Mouse (Mus musculus): ENCODE results near the gene Ube2j2. TPM values are rescaled to one million over a fixed set of nuclear protein-coding genes. Genes with fewer than 3 reads are reported as not detected.

Ube2j2 gene
- polyA plus RNA-seq, 1 experiment from 2014 or later: 162 TPM

DNA sequence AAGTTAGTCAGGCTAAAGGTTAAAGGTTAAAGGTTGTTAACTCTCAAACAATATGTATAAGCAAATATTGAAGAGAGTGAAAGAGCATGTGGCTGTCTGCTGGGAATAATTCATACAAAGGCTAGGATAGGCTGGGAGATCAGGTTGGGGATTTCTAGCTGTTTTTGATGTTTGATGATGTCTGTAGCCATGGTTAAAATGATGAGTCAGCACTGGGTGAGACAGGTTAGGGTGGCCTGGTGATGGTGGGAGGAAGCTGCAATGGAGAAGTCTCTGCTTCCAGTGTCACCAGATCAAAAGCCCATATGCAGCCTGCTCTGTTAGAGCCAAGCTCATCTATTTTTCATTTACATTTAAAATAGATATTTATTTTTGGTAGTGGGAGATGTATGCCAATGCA, 3.5 kb downstream of the Ube2j2 start:
- H3K36me3 ChIP-seq (ENCODE audit: control insufficient read depth, insufficient read depth, low read length): peaks cover 8% of the 10 kb centered on the region
- no peak overlapping the region for H3K4me3 ChIP-seq (ENCODE audit: low read depth, low read length)
- no peak overlapping the region for H3K4me2 ChIP-seq (ENCODE audit: low read depth)
- no peak overlapping the region for H3K27ac ChIP-seq (ENCODE audit: low read depth, low read length)
- no peak for ATAC-seq (ENCODE audit: insufficient read depth, low FRiP score, low TSS enrichment)
- DNase-seq (ENCODE audit: low spot score): no peak
- H3K27me3 ChIP-seq (ENCODE audit: control insufficient read depth, insufficient read depth, low read length): no peaks in the 10 kb centered on the region
- H3K4me1 ChIP-seq (ENCODE audit: control insufficient read depth, insufficient read depth, low read length): peaks cover 13% of the 10 kb centered on the region
- no peaks in the 10 kb centered on the region for H3K9me3 ChIP-seq (ENCODE audit: control insufficient read depth, low read length)
- no peak overlapping the region for H3K9ac ChIP-seq (ENCODE audit: low read length)

GRCm38 (mm10) chr4:155955491-155955890, 11.9 kb downstream of the Ube2j2 start:
- Histone ChIP-seq H3K9ac (ENCODE audit: low read length) (no peak overlapping the region), H3K4me1 (ENCODE audit: control insufficient read depth, insufficient read depth, low read length) (no peaks in the 10 kb centered on the region), H3K27me3 (ENCODE audit: control insufficient read depth, insufficient read depth, low read length) (no peaks in the 10 kb centered on the region), H3K9me3 (ENCODE audit: control insufficient read depth, low read length) (no peaks in the 10 kb centered on the region), H3K4me2 (ENCODE audit: low read depth) (no peak overlapping the region), H3K4me3 (ENCODE audit: low read depth, low read length) (no peak overlapping the region), H3K36me3 (ENCODE audit: control insufficient read depth, insufficient read depth, low read length) (peaks cover 8% of the 10 kb centered on the region), H3K27ac (ENCODE audit: low read depth, low read length) (no peak overlapping the region)
- WGBS: 96% methylated on average over 6 of the region's 6 CpGs
- no peak for ATAC-seq (ENCODE audit: insufficient read depth, low FRiP score, low TSS enrichment)
- no peak for DNase-seq (ENCODE audit: low spot score)

GRCm38 (mm10) chr4:155959275-155959674, 15.6 kb downstream of the Ube2j2 start:
- WGBS: 8% methylated on average over 5 of the region's 5 CpGs
- Histone ChIP-seq H3K4me2 (ENCODE audit: low read depth) (no peak overlapping the region), H3K4me1 (ENCODE audit: control insufficient read depth, insufficient read depth, low read length) (peaks cover 7% of the 10 kb centered on the region), H3K27ac (ENCODE audit: low read depth, low read length) (no peak overlapping the region), H3K9ac (ENCODE audit: low read length) (no peak overlapping the region), H3K36me3 (ENCODE audit: control insufficient read depth, insufficient read depth, low read length) (peaks cover 6% of the 10 kb centered on the region), H3K4me3 (ENCODE audit: low read depth, low read length) (no peak overlapping the region), H3K9me3 (ENCODE audit: control insufficient read depth, low read length) (no peaks in the 10 kb centered on the region), H3K27me3 (ENCODE audit: control insufficient read depth, insufficient read depth, low read length) (no peaks in the 10 kb centered on the region)
- peak; percentile 65; the same call in 1 of the 2 replicates for ATAC-seq (ENCODE audit: insufficient read depth, low FRiP score, low TSS enrichment)
- peak; percentile 82 for DNase-seq (ENCODE audit: low spot score)

DNA sequence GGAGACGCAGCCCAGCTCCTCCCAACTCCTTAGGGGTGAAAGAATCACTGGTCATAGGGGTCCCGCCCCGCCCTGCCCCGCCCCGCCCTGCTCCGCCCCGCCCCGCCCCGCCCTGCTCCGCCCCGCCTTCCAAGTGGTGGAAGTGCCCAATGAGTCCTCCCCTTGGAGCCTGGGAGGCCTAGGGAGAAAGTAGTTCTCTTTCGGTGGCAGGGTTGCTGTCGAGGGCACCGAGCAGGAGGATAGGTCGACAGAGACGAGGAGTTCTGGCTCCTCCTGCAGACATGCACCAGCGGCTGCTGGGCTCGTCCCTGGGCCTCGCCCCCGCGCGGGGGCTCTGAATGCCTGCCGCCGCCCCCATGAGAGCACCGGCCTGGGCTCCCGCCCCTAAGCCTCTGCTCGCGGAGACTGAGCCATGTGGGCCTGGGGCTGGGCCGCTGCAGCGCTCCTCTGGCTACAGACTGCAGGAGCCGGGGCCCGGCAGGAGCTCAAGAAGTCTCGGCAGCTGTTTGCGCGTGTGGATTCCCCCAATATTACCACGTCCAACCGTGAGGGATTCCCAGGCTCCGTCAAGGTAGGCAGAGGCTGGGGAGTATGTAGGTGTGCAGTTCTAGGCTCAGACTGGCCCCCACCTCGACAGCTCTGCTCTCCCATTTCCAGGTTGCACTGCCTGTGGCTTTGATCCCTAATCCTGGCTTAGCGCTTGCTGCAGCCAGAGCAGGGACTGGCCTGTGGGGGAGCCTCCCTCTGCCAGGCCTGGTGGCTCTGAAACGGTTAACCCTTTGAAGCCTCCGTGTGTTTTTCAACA, 18.7 kb downstream of the Ube2j2 start, which contains the start of gene C1qtnf12:
C1qtnf12 (plus strand) TSS at position 152 of the 805 bp plus-strand sequence.
- Histone ChIP-seq H3K27me3 (ENCODE audit: control insufficient read depth, insufficient read depth, low read length) (no peaks in the 10 kb centered on the region), H3K36me3 (ENCODE audit: control insufficient read depth, insufficient read depth, low read length) (peaks cover 4% of the 10 kb centered on the region; the same call in 1 of the 2 replicates), H3K4me1 (ENCODE audit: control insufficient read depth, insufficient read depth, low read length) (peaks cover 7% of the 10 kb centered on the region), H3K27ac (ENCODE audit: low read depth, low read length) (no peak within 1 kb of the TSS), H3K9ac (ENCODE audit: low read length) (peak within 1 kb of the TSS; percentile 69), H3K4me3 (ENCODE audit: low read depth, low read length) (peak within 1 kb of the TSS; percentile 41), H3K9me3 (ENCODE audit: control insufficient read depth, low read length) (no peaks in the 10 kb centered on the region), H3K4me2 (ENCODE audit: low read depth) (peak within 1 kb of the TSS; percentile 85)
- DNase-seq (ENCODE audit: low spot score): peak; percentile 47
- under 1% methylated on average over 37 of the region's 42 CpGs for WGBS
- ATAC-seq (ENCODE audit: insufficient read depth, low FRiP score, low TSS enrichment): peak; percentile 55

GRCm38 (mm10) chr4:155963106-155963505, 19.5 kb downstream of the Ube2j2 start:
- no peaks in the 10 kb centered on the region for H3K27me3 ChIP-seq (ENCODE audit: control insufficient read depth, insufficient read depth, low read length)
- 66% methylated on average over 7 of the region's 7 CpGs for WGBS
- no peak for ATAC-seq (ENCODE audit: insufficient read depth, low FRiP score, low TSS enrichment)
- H3K4me2 ChIP-seq (ENCODE audit: low read depth): peak overlapping the region; percentile 85
- H3K4me1 ChIP-seq (ENCODE audit: control insufficient read depth, insufficient read depth, low read length): peaks cover 7% of the 10 kb centered on the region
- no peak overlapping the region for H3K27ac ChIP-seq (ENCODE audit: low read depth, low read length)
- DNase-seq (ENCODE audit: low spot score): no peak
- H3K9ac ChIP-seq (ENCODE audit: low read length): no peak overlapping the region; the same call in 1 of the 2 replicates
- H3K4me3 ChIP-seq (ENCODE audit: low read depth, low read length): peak overlapping the region; percentile 41; the same call in 1 of the 2 replicates
- H3K36me3 ChIP-seq (ENCODE audit: control insufficient read depth, insufficient read depth, low read length): peaks cover 2% of the 10 kb centered on the region; the same call in 1 of the 2 replicates
- H3K9me3 ChIP-seq (ENCODE audit: control insufficient read depth, low read length): no peaks in the 10 kb centered on the region

DNA sequence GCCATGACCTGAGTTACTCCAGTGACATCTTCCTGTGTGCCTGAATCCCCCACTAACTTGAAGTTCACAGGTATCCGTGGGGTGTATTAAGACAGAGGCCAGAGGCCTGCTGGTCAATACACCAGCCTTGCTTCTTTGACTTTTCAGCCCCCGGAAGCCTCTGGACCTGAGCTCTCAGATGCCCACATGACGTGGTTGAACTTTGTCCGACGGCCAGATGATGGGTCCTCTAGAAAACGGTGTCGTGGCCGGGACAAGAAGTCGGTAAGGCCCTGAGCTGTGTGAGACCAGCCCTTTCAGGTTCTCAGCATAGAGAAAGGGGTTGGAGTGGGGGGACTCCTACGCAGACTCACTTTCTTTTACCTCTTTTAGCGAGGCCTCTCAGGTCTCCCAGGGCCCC, 20.8 kb downstream of the Ube2j2 start:
- Histone ChIP-seq H3K27me3 (ENCODE audit: control insufficient read depth, insufficient read depth, low read length) (no peaks in the 10 kb centered on the region), H3K27ac (ENCODE audit: low read depth, low read length) (no peak overlapping the region), H3K9me3 (ENCODE audit: control insufficient read depth, low read length) (no peaks in the 10 kb centered on the region), H3K36me3 (ENCODE audit: control insufficient read depth, insufficient read depth, low read length) (peaks cover 2% of the 10 kb centered on the region; the same call in 1 of the 2 replicates), H3K4me1 (ENCODE audit: control insufficient read depth, insufficient read depth, low read length) (peaks cover 7% of the 10 kb centered on the region), H3K9ac (ENCODE audit: low read length) (no peak overlapping the region), H3K4me2 (ENCODE audit: low read depth) (no peak overlapping the region), H3K4me3 (ENCODE audit: low read depth, low read length) (no peak overlapping the region)
- no peak for ATAC-seq (ENCODE audit: insufficient read depth, low FRiP score, low TSS enrichment)
- WGBS: 94% methylated on average over 11 of the region's 11 CpGs
- no peak for DNase-seq (ENCODE audit: low spot score)

- Histone ChIP-seq H3K4me3 (ENCODE audit: low read depth, low read length) (no peak overlapping the region), H3K27me3 (ENCODE audit: control insufficient read depth, insufficient read depth, low read length) (no peaks in the 10 kb centered on the region), H3K27ac (ENCODE audit: low read depth, low read length) (no peak overlapping the region), H3K36me3 (ENCODE audit: control insufficient read depth, insufficient read depth, low read length) (peaks cover 2% of the 10 kb centered on the region; the same call in 1 of the 2 replicates), H3K4me1 (ENCODE audit: control insufficient read depth, insufficient read depth, low read length) (no peaks in the 10 kb centered on the region), H3K4me2 (ENCODE audit: low read depth) (no peak overlapping the region), H3K9ac (ENCODE audit: low read length) (no peak overlapping the region), H3K9me3 (ENCODE audit: control insufficient read depth, low read length) (no peaks in the 10 kb centered on the region)
- DNase-seq (ENCODE audit: low spot score) (no peak), ATAC-seq (ENCODE audit: insufficient read depth, low FRiP score, low TSS enrichment) (no peak)
- WGBS: 90% methylated on average over 13 of the region's 13 CpGs
These were observed 25.5 kb downstream of the Ube2j2 start for GRCm38 (mm10) chr4:155969043-155969653.

DNA sequence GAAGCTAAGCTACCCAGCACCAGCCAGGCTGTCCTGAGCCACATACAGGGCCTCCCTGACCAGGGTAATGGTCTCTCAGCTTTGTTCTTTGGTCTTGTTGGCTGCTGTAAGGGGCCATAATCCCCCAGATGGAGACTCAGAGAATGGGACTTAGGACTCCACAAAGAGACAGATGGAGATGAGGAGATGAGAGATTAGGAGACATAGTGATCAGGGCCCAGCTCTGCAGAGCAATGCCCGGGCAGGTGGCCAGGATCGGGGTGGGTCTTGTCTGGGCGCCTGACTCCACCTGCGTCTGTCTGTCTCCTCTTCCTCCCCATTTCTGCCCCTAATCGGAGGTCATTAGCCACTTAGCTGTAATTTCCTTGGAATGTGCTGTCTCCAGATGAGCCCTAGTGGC, 26.7 kb downstream of the Ube2j2 start:
- no peaks in the 10 kb centered on the region for H3K27me3 ChIP-seq (ENCODE audit: control insufficient read depth, insufficient read depth, low read length)
- no peak for DNase-seq (ENCODE audit: low spot score)
- peaks cover 2% of the 10 kb centered on the region; the same call in 1 of the 2 replicates for H3K36me3 ChIP-seq (ENCODE audit: control insufficient read depth, insufficient read depth, low read length)
- H3K9ac ChIP-seq (ENCODE audit: low read length): no peak overlapping the region
- WGBS: 86% methylated on average over 5 of the region's 5 CpGs
- H3K27ac ChIP-seq (ENCODE audit: low read depth, low read length): no peak overlapping the region
- no peak overlapping the region for H3K4me2 ChIP-seq (ENCODE audit: low read depth)
- no peak overlapping the region for H3K4me3 ChIP-seq (ENCODE audit: low read depth, low read length)
- H3K4me1 ChIP-seq (ENCODE audit: control insufficient read depth, insufficient read depth, low read length): no peaks in the 10 kb centered on the region
- H3K9me3 ChIP-seq (ENCODE audit: control insufficient read depth, low read length): no peaks in the 10 kb centered on the region
- ATAC-seq (ENCODE audit: insufficient read depth, low FRiP score, low TSS enrichment): no peak

Data from neural tube, embryonic 11.5 days (tissue).